Mouse (Mus musculus): ENCODE measurements around the gene Sult6b2.

DNA sequence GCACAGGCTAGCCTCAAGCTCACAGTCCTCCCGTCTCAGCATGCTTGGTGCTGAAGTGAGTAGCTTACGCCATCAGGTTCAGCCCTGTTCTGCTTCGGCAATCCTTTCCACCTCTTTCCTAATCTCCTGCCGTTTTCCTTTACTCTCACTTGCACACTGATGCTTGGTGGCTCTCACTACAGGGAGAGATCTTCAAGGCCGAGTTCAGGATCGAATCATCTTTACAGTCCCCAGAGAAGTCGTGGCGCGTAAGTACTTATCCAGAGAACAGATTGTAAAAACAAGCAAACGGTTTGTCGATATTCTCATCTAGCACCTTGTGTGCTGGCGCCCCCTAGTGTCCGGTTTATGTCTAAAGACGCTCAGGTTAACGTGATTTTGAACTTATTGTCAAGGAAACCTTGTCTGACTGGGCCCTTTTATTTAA, 10.2 kb upstream of the Sult6b2 start:
- TF ChIP-seq CTCF (IDR thresholded peaks at IDR 0.05) = peak; percentile 93
- no peak for TF ChIP-seq EP300 (IDR thresholded peaks at IDR 0.05)

Measured in lung, postnatal 0 days (tissue).